8 mouse cellular contexts compared by ENCODE assay signal in the genomic region with DNA sequence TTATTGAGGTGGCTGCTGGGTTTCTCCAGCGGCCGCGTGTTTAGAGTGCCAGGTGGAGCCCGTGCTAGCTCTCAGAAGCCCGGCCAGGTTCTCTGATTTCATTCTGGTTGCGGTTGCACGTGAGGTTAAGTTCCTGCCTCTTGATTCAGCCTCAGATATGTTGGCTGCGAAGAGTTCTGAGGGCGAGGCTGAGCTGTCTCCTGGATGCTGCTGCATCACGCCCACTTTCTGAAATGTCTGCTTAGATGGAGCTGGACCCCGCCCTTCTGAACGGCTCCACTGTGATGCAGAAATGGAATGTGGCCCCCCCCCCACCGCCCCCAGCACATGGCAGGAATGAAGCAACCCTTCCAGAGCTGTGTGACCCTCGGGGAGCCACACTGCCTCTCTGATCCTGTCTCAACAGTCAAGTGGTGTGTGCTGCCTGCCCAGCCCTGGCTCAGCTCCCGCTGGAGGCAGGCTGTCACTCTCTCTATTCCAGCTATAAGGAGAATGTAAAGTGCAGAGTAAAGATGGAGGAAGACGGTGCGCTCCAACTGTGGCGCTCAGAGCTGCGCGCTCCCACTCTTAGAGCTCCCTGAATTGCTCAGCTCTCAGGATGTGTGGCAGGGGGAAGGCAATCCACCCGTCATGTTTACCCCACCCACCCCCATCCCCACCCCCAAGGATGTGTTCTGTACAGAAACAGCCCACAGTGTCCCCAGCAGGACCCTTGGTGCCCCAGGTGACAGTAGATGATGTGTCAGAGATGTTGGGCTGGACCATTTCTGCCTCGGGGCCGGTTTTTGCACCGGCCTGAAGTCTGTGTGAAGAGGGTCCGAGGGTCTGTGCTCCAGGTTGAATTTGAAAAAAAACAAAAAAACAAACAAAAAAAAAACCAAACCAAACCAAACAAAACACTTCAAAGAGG. TPM values are rescaled to one million over a fixed set of nuclear protein-coding genes. Genes with fewer than 3 reads are reported as not detected.
DNase-seq lines count a peak whose midpoint lies in the region; ATAC-seq and TF ChIP-seq lines count a peak whose summit lies in the region.

No protein-coding gene starts in this region.

- WGBS in heart, embryonic 10.5 days = 36% methylated on average over 25 of the region's 25 CpGs
- 45% methylated on average over 25 of the region's 25 CpGs for WGBS in forebrain, postnatal 0 days

- H3K4me1 ChIP-seq in heart, embryonic 10.5 days = peaks cover 35% of the 10 kb centered on the region
- H3K4me1 ChIP-seq in forebrain, postnatal 0 days (ENCODE audit: insufficient read depth) = no peaks in the 10 kb centered on the region

- DNase-seq in heart, embryonic 10.5 days (ENCODE audit: low spot score) = no peak
- no peak for DNase-seq in heart, postnatal 4 days
- peak; percentile 60 to 72 for DNase-seq in right cerebral cortex, postnatal 36 days (ENCODE audit: low spot score in 2 of 2)
- no peak for DNase-seq in right cerebral cortex, postnatal 10 days (ENCODE audit: low spot score in 2 of 2)
- no peak for DNase-seq in forebrain, postnatal 0 days
- DNase-seq in yolk sac, embryonic 10.5 days (ENCODE audit: low spot score) = no peak
- no peak for DNase-seq in urinary bladder, adult 18-20 months (ENCODE audit: low spot score in 2 of 2)

- peak overlapping the region; percentile 44 for H3K4me3 ChIP-seq in heart, embryonic 10.5 days
- no peak overlapping the region for H3K4me3 ChIP-seq in forebrain, postnatal 0 days (ENCODE audit: low read depth, low read length)

- ATAC-seq in forebrain, postnatal 0 days = peak; percentile 30
- ATAC-seq in neutrophil, adult 5-6 weeks (ENCODE audit: extremely low read depth, insufficient number of reproducible peaks, low FRiP score, poor library complexity, severe bottlenecking) = peak; percentile 5; the same call in 1 of the 2 replicates

- H3K36me3 ChIP-seq in heart, embryonic 10.5 days = no peaks in the 10 kb centered on the region
- H3K36me3 ChIP-seq in forebrain, postnatal 0 days (ENCODE audit: insufficient read depth) = no peaks in the 10 kb centered on the region

- H3K9me3 ChIP-seq in heart, embryonic 10.5 days = no peaks in the 10 kb centered on the region
- no peaks in the 10 kb centered on the region for H3K9me3 ChIP-seq in forebrain, postnatal 0 days (ENCODE audit: low read length)

- peak overlapping the region; percentile 79 for H3K27ac ChIP-seq in heart, embryonic 10.5 days
- no peak overlapping the region for H3K27ac ChIP-seq in forebrain, postnatal 0 days (ENCODE audit: low read depth, low read length)

- no peak overlapping the region for H3K9ac ChIP-seq in forebrain, postnatal 0 days

- H3K27me3 ChIP-seq in heart, embryonic 10.5 days (ENCODE audit: insufficient read depth, poor library complexity, severe bottlenecking) = peaks cover 11% of the 10 kb centered on the region
- H3K27me3 ChIP-seq in forebrain, postnatal 0 days (ENCODE audit: insufficient read depth, low read length) = no peaks in the 10 kb centered on the region

- TF ChIP-seq CTCF in forebrain, postnatal 0 days (IDR thresholded peaks at IDR 0.05; ENCODE audit: low read depth) = no peak

- no peak overlapping the region for H3K4me2 ChIP-seq in forebrain, postnatal 0 days (ENCODE audit: low read depth)

RNA-seq across cellular contexts. Expression of a gene that starts 9.6 kb away (rescaled TPM):
- 10.0 and 19.0 TPM in 2 replicates for polyA plus RNA-seq in heart, embryonic 10.5 days (2016; fragmentation: Nextera tagmentation; extraction: Ambion mirVana)
- 10 to 100 TPM; 57.1 to 58.8 TPM for total RNA-seq in heart, postnatal 4 days (2021)
- total RNA-seq in forebrain, postnatal 0 days (2014; rRNA removed) = 8.5 and 13.0 TPM in 2 replicates
- polyA plus RNA-seq in forebrain, postnatal 0 days (2015; fragmentation: Nextera tagmentation; extraction: Ambion mirVana) = 12.2 and 19.9 TPM in 2 replicates
- total RNA-seq in neutrophil, adult 5-6 weeks (2017) = 0.61 and 0.93 TPM in 2 replicates

Comparison
In these comparisons a context has a peak if more than half of its experiments do, and no peak if none do; other contexts are left out.
1. DNase-seq: peak in right cerebral cortex, postnatal 36 days (2 of 2); none in heart, embryonic 10.5 days (single experiment), heart, postnatal 4 days (single experiment), right cerebral cortex, postnatal 10 days (0 of 2), forebrain, postnatal 0 days (single experiment), yolk sac, embryonic 10.5 days (single experiment) and urinary bladder, adult 18-20 months (0 of 2).